Mouse (Mus musculus) intestine, postnatal 0 days (tissue): ENCODE data around the gene Srgap1. TPM values are rescaled to one million over a fixed set of nuclear protein-coding genes. Genes with fewer than 3 reads are reported as not detected.

Experiments
- ATAC-seq: fragments of 200-750 bp; cut with Nextera tagmentation; 2 replicates; pipeline ENCODE4 v1.8.0; 2017; ENCODE audit warnings: mild to moderate bottlenecking, moderate TSS enrichment, moderate library complexity
- H3K27ac ChIP-seq: fragments of 300-500 bp; sonication (generic); 2 replicates; pipeline ENCODE4 v1.5.1; 2014; ENCODE audit warnings: mild to moderate bottlenecking, low read depth, low read length, moderate library complexity
- H3K27me3 ChIP-seq: fragments of 300-500 bp; sonication (generic); replicated peaks from 2 replicates; pipeline ENCODE4 v1.6.1; 2014; ENCODE audit warnings: low read length, mixed read lengths; ENCODE audit not compliant: control insufficient read depth, insufficient read depth
- H3K36me3 ChIP-seq: fragments of 300-500 bp; sonication (generic); 2 replicates; pipeline ENCODE4 v1.6.1; 2014; ENCODE audit warnings: mild to moderate bottlenecking, moderate library complexity; ENCODE audit not compliant: control insufficient read depth, insufficient read depth
- H3K4me1 ChIP-seq: fragments of 300-500 bp; sonication (generic); replicated peaks from 2 replicates; pipeline ENCODE4 v1.6.1; 2014; ENCODE audit warnings: antibody characterized with exemption, low read length, mixed read lengths; ENCODE audit not compliant: control insufficient read depth, insufficient read depth
- H3K4me2 ChIP-seq: fragments of 300-500 bp; sonication (generic); replicated peaks from 2 replicates; pipeline ENCODE4 v1.6.1; 2014; ENCODE audit warnings: low read depth, mild to moderate bottlenecking, moderate library complexity
- H3K4me3 ChIP-seq: fragments of 300-500 bp; sonication (generic); 2 replicates; pipeline ENCODE4 v1.5.1; 2014; ENCODE audit warnings: low read depth, low read length
- H3K9ac ChIP-seq: fragments of 300-500 bp; sonication (generic); 2 replicates; pipeline ENCODE4 v1.6.1; 2014; ENCODE audit warnings: mild to moderate bottlenecking, low read depth, low read length
- H3K9me3 ChIP-seq: fragments of 300-500 bp; sonication (generic); 2 replicates; pipeline ENCODE4 v1.6.1; 2016; ENCODE audit warnings: mixed run types; ENCODE audit not compliant: control insufficient read depth
- CTCF ChIP-seq: sonication (generic); IDR thresholded peaks from 2 replicates; pipeline ENCODE4 v1.5.1; 2016; ENCODE audit warnings: low read depth, mild to moderate bottlenecking, control low read depth, antibody characterized with exemption, moderate library complexity
- WGBS: fragments of 180-500 bp; shearing (Covaris S2); extraction: QIAGEN DNeasy Blood & Tissue Kit; methylation state at CpG from one replicate; pipeline ENCODE4 v1.1.7; 2014; 5-methylcytosine and 5-hydroxymethylcytosine counted together
- polyA plus RNA-seq: library from polyadenylated mRNA; unstranded; fragments of >200 nt; fragmentation: Nextera tagmentation; extraction: Ambion mirVana; gene quantifications from 2 replicates; pipeline ENCODE4 v1.2.1, GENCODE M21; 2015

The Srgap1 gene
- polyA plus RNA-seq, 1 experiment from 2014 or later, result 2.6 TPM

DNA sequence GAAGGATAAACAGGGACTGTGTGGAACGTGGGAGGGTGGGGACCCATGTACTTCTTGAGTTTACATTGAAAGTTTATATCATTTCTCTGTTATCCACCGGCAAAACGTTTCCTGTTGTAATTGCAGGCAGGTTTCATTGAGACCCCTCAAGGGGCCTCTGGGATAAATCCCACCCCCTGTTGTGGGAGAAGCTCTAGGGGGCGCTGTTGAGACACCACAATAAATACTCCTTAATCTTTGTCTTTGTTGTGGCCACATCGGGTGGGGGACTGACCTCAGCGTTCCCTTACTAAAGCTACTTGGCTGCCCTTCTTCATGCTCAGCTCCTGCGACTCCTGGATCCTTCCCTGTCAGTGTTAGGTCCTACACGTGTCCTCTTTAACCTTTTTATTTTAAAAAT lies 288.0 kb downstream of the Srgap1 start:
- Histone ChIP-seq H3K27ac (no peak overlapping the region), H3K4me2 (no peak overlapping the region), H3K36me3 (no peaks in the 10 kb centered on the region), H3K27me3 (no peaks in the 10 kb centered on the region), H3K9ac (no peak overlapping the region), H3K4me3 (no peak overlapping the region), H3K4me1 (peaks cover 6% of the 10 kb centered on the region), H3K9me3 (no peaks in the 10 kb centered on the region)
- no peak for ATAC-seq
- whole genome bisulfite sequencing, result 50% methylated on average over 8 of the region's 8 CpGs
- peak; percentile 46 for TF ChIP-seq CTCF

GRCm38 (mm10) chr10:121756677-121757076 lies 290.4 kb downstream of the Srgap1 start:
- peaks cover 4% of the 10 kb centered on the region for H3K36me3 ChIP-seq
- no peak overlapping the region for H3K4me3 ChIP-seq
- H3K27me3 ChIP-seq, result no peaks in the 10 kb centered on the region
- H3K27ac ChIP-seq, result no peak overlapping the region
- no peak for TF ChIP-seq CTCF
- H3K4me1 ChIP-seq, result peaks cover 6% of the 10 kb centered on the region
- 63% methylated on average over 4 of the region's 4 CpGs for WGBS
- no peak overlapping the region for H3K4me2 ChIP-seq
- H3K9me3 ChIP-seq, result no peaks in the 10 kb centered on the region
- H3K9ac ChIP-seq, result no peak overlapping the region
- no peak for ATAC-seq

DNA sequence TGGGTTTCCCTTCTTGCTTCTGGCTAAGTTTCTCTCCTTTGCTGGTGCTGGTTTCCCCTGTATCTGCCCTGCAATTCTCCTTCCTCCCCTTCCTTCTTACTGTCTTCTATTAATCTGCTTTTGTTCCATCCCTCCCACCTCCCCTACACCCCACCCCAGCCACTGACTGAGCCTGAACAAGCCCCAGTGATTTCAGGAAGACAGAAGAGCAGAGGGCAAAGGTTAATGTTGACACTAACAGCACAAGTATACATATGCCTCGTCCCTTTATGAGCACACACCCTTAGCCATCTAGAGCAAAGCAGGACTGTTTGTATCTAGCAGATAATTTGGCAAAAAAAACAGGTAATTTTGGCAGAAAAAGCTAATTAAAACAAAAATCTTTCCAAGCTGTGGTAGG lies 291.3 kb downstream of the Srgap1 start:
- no peak overlapping the region for H3K27ac ChIP-seq
- WGBS, result 10% methylated on average over 1 of the region's 1 CpGs
- ATAC-seq, result no peak; the same call in 1 of the 2 replicates

GRCm38 (mm10) chr10:121754237-121754636 lies 292.9 kb downstream of the Srgap1 start:
- Histone ChIP-seq H3K9ac (no peak overlapping the region), H3K4me2 (no peak overlapping the region), H3K27me3 (no peaks in the 10 kb centered on the region), H3K4me1 (peaks cover 6% of the 10 kb centered on the region), H3K27ac (no peak overlapping the region), H3K9me3 (no peaks in the 10 kb centered on the region), H3K4me3 (no peak overlapping the region), H3K36me3 (peaks cover 21% of the 10 kb centered on the region)
- TF ChIP-seq CTCF, result no peak
- no peak for ATAC-seq
- 43% methylated on average over 5 of the region's 5 CpGs for WGBS

More for the DNA sequence above, 291.3 kb downstream of the Srgap1 start:
- Histone ChIP-seq H3K36me3 (peaks cover 12% of the 10 kb centered on the region), H3K4me2 (no peak overlapping the region; the same call in 1 of the 2 replicates), H3K4me3 (no peak overlapping the region), H3K9me3 (no peaks in the 10 kb centered on the region), H3K4me1 (peaks cover 6% of the 10 kb centered on the region), H3K27me3 (no peaks in the 10 kb centered on the region), H3K9ac (no peak overlapping the region)
- no peak for TF ChIP-seq CTCF

DNA sequence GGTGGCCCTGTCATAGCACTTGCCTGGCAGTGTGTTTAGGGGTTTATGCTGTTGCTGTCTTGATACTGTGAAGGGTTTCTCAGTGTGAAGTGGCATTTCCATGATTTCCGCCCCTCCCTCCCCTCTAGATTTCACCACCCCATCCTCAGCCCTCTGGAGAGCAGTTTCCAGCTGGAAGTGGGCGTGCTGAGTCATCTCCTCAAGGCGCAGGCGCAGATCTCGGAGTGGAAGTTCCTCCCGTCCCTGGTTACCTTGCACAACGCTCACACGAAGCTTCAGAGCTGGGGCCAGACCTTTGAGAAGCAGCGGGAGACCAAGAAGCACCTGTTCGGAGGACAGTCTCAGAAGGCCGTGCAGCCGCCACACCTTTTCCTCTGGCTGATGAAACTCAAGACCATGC lies 296.9 kb downstream of the Srgap1 start:
- 95% methylated on average over 12 of the region's 12 CpGs for WGBS

GRCm38 (mm10) chr10:121742336-121742735 lies 304.8 kb downstream of the Srgap1 start:
- Histone ChIP-seq H3K4me1 (no peaks in the 10 kb centered on the region), H3K27ac (no peak overlapping the region), H3K27me3 (no peaks in the 10 kb centered on the region), H3K4me2 (no peak overlapping the region), H3K9ac (no peak overlapping the region), H3K4me3 (no peak overlapping the region), H3K9me3 (no peaks in the 10 kb centered on the region), H3K36me3 (peaks cover 10% of the 10 kb centered on the region; the same call in 1 of the 2 replicates)
- no peak for ATAC-seq
- no peak for TF ChIP-seq CTCF
- WGBS, result 51% methylated on average over 4 of the region's 4 CpGs

More for the DNA sequence above, 296.9 kb downstream of the Srgap1 start:
- no peak overlapping the region for H3K27ac ChIP-seq
- TF ChIP-seq CTCF, result no peak
- H3K36me3 ChIP-seq, result peaks cover 37% of the 10 kb centered on the region
- no peak overlapping the region for H3K4me2 ChIP-seq
- H3K9ac ChIP-seq, result no peak overlapping the region
- H3K9me3 ChIP-seq, result no peaks in the 10 kb centered on the region
- no peak for ATAC-seq
- H3K27me3 ChIP-seq, result no peaks in the 10 kb centered on the region
- H3K4me1 ChIP-seq, result no peaks in the 10 kb centered on the region
- no peak overlapping the region for H3K4me3 ChIP-seq
